Mouse (Mus musculus): Measurements from ENCODE around the gene Pdzd9. TPM values are rescaled to one million over a fixed set of nuclear protein-coding genes. Genes with fewer than 3 reads are reported as not detected.

Pdzd9 gene
- not detected for polyA plus RNA-seq (2015; fragmentation: Illumina TruSeq; extraction: RNeasy Lipid Tissue Mini Kit (QIAGEN cat#74804); ENCODE audit: low read depth, low replicate concordance)

GRCm38 (mm10) chr7:120670153-120670875 is at the start of gene Pdzd9:
Gene Pdzd9 (minus strand): TSS chr7:120670343.

GRCm38 (mm10) chr7:120677001-120677643 is 7.0 kb upstream of the Pdzd9 start, which contains the start of gene Mosmo:
Gene Mosmo (plus strand): TSS chr7:120677618.

DNA sequence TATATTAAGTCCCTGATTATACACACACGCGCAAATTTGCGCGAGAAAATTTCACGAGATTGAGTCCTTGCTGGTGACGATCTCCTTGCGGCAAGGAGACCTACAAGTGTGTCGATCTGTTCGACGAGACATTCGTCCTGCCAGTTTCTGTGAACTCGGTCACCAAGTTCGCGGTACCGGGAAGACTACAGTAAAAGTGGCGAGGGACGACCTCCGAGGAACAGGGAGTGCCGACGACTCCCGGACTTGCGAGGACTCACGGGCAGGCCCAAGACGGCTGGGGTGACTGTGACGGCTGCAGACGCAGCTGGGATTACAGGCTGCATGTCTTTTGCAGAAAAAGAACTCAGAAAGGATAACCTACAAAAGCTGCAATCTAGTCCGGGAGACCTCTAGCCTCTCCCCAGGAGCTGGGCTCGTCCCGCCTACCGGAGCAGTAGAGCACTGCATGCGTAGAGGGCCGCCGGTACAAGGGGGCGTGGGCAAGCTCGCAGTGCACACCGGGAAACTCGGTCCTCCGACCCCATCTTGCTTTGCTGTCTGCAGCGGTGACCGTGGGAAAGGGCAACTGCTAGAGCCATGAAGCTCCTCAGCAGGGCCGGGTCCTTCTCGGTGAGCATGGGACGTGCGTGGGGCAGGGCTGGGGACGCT is 35.3 kb downstream of the Pdzd9 start, which contains the start of gene Uqcrc2:
TSS of gene Uqcrc2 (plus strand) at position 466 of the 651 bp plus-strand sequence.

Other genes with a start within 250 kb of the Pdzd9 start
- 389 TPM for gene Uqcrc2, start 35.2 kb downstream of the Pdzd9 start, polyA plus RNA-seq (2015; fragmentation: Illumina TruSeq; extraction: RNeasy Lipid Tissue Mini Kit (QIAGEN cat#74804); ENCODE audit: low read depth, low replicate concordance)
- 57.9 TPM for gene Mosmo, start 7.3 kb upstream of the Pdzd9 start, polyA plus RNA-seq (2015; fragmentation: Illumina TruSeq; extraction: RNeasy Lipid Tissue Mini Kit (QIAGEN cat#74804); ENCODE audit: low read depth, low replicate concordance)
- gene Vwa3a, start 69.0 kb upstream of the Pdzd9 start, polyA plus RNA-seq (2015; fragmentation: Illumina TruSeq; extraction: RNeasy Lipid Tissue Mini Kit (QIAGEN cat#74804); ENCODE audit: low read depth, low replicate concordance), result 3.4 TPM
- gene Gm5737, start 142.0 kb upstream of the Pdzd9 start, polyA plus RNA-seq (2015; fragmentation: Illumina TruSeq; extraction: RNeasy Lipid Tissue Mini Kit (QIAGEN cat#74804); ENCODE audit: low read depth, low replicate concordance), result not detected
- gene Eef2k, start 172.5 kb upstream of the Pdzd9 start, polyA plus RNA-seq (2015; fragmentation: Illumina TruSeq; extraction: RNeasy Lipid Tissue Mini Kit (QIAGEN cat#74804); ENCODE audit: low read depth, low replicate concordance), result 19.3 TPM
- gene Polr3e, start 247.4 kb upstream of the Pdzd9 start, polyA plus RNA-seq (2015; fragmentation: Illumina TruSeq; extraction: RNeasy Lipid Tissue Mini Kit (QIAGEN cat#74804); ENCODE audit: low read depth, low replicate concordance), result 22.1 TPM